Mouse (Mus musculus) left cerebral cortex, postnatal 14 days (tissue): ENCODE results near the gene Gna15. TPM values are rescaled to one million over a fixed set of nuclear protein-coding genes. Genes with fewer than 3 reads are reported as not detected.

ENCODE experiments used
- DNase-seq, 2 experiments: peaks; one replicate each; pipeline ENCODE4 v3.0.0; 2021 to 2022; ENCODE audit warnings: low spot score in 2 of 2, mixed read lengths in 1 of 2
- intact Hi-C: fragments of 180-260 bp; cut with DNase I; formaldehyde crosslinking; loops from one replicate; pipeline ENCODE4 v1.15.1; 2025
- total RNA-seq, 2 experiments: library from RNA; stranded (reverse); gene quantifications; 2 replicates each; pipeline ENCODE4 v1.2.3; 2021

Gna15 gene
- total RNA-seq, 2 experiments from 2014 or later: 2.2 to 3.2 TPM

DNA sequence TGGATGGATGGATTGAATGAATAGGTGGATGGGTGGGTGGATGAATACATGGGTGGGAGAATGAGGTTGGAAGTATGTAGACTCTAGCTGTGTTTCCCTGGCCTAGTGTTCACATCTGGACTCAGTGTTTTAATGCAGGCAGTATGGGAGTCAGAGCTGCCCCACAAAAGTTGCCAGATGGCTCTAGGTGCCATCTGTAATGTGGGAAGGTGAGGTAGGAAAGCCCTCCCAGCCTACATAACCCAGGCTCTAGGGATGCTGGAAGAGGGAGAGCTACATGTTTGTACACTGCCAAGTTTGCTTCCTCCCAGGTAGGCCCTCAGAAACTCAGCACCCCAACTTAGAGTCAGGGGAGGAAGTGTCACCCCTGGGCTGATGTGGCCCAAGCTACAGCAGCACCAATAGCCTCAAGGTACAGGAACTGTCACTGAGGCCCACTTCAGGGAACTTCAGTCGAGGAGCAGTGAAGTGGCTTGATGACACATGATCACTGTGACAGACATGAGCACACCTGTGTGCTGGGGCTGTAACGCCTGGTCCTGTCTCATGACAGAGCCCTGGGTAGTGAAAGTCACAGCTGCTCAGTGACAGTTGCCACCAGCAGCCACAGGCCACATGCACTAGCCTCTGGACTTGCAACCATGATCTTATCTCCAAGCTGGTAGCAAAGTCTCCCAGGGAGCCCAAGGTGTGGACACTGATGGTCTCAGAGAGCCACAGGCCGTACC lies 14.5 kb upstream of the Gna15 start:
- DNase-seq: no peak
- intact Hi-C loops: no loop called here

DNA sequence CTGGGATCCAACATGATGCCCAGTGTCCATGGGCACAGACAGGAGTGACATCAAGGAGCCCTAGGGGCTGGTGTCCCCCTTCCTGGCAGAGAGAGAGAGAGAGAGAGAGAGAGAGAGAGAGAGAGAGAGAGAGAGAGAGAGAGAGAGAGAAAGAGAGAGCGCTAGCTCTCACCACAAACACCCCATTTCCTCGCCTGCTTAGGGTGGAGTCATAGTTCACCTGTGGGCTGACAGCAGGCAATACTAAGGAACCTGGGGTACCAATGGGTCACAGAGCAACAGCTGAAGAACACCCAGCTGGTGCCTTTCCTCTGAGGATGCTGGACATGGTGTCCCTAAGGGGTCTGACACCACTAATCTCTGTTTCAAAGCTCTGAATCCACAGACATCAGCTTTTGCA lies 13.4 kb upstream of the Gna15 start:
- no peak for DNase-seq
- intact Hi-C loops: no loop called here

DNA sequence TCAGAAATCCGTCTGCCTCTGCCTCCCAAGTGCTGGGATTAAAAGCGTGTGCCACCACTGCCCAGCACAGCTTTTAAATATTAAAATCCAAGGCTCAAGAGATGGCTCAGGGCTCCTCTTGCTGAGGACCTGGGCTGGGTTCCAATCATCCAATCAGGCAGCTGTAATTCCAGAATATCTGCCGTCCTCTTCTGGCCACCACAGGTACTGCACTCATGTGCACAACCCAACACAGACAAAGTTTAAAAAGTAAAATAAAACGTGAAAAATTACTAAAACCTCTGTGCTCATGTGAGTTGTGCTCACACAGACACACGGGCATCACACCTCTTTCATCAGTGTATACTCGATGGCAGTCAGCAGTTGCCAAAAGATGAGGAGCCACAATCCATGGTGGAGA lies 12.7 kb upstream of the Gna15 start:
- no peak for DNase-seq
- intact Hi-C loops: no loop called here

DNA sequence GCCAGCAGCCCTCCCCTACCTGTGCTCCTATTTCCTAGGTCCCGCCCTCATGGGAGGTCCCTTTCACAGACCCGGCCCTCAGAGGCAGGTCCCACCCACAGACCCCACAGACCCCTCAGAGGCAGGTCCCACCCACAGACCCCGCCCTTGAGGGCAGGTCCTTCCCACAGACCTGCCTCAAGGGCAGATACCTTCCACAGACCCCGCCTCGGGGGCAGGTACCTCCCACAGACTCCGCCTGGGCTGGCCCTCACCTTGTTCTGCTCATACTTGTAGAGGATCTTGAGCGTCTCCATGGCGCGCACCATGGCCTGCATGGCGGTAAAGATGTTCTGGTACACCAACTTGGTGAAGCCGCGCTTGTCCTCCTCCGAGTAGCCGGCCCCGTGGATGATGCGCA lies 10.8 kb upstream of the Gna15 start:
- DNase-seq: no peak
- intact Hi-C loops: no loop called here

DNA sequence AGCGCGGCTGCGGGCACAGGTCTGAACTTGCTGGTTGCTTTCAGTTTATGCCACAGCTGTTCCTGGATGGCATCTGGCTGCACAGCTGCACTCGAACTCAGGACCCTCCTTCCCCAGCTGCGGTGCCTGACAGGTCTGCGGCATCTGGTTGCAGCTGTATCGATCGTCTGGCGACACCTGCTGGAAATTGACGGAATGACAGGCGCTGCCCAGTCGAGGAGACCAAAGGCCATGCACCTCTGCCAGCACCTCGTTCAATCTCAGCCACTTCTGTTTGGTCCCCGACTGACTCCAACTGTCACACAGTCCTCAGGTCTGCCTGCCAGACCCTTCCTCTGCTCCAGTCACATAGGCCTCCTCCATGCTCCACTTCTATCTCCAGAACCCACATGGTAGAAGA lies 2.8 kb upstream of the Gna15 start:
- intact Hi-C loops: no loop called here

DNA sequence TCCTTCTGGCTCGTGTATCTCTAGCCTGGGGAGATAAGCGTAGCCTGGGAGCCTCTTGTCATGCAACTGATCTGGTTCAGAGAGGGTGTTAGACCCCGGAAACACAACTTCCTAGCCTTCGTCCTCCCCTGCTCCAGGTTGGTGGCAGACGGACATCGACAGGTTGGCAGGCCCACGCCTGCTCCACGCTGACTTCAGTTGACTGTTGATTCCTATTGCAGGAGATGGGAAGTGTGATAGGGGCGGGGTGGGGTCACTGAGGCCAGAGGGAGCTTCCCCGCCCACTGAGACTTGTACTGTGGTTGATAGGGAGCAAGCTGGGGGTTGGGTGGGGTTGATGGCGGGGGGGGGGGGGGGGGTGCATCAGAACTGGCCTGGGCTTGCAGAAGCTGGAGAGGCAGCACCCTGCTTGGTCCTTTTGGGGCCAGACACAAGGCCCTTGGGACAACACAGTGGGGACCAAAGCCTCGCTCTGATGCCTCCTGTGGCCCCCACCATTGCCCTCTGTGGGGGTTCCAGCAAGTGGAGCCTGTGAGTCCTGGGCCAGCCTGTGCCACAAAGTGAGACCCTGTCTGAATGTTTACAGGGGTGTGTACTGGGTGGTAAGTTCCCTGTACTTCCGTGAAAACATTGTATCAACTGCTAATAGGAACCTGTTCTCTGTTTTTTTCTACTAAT lies 1.1 kb upstream of the Gna15 start:
- no peak for DNase-seq
- intact Hi-C loops: no loop called here

More for the DNA sequence above, 2.8 kb upstream of the Gna15 start:
- peak in 1 of 2 experiments; percentile 76 for DNase-seq

DNA sequence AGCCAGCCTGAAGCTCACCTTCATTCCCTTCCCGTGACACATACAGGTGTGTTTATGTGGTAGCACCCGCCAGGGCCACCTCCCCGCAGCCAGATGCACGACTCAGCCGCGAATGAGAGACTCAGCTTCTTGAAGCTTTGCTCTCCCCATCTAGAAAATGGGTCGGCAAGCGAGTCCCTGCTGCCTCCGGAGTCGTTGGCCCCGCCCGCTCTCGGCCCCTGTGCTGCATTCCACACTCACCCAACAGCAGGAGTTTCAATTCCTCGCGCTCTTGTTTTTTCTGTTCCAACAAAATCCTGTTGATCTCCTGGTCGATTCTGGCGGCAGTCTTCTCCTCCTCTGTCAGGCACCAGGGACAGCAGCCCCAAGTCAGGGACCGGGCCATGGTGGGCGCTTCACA lies 455 bp downstream of the Gna15 start:
- DNase-seq: no peak
- intact Hi-C loops: no loop called here

DNA sequence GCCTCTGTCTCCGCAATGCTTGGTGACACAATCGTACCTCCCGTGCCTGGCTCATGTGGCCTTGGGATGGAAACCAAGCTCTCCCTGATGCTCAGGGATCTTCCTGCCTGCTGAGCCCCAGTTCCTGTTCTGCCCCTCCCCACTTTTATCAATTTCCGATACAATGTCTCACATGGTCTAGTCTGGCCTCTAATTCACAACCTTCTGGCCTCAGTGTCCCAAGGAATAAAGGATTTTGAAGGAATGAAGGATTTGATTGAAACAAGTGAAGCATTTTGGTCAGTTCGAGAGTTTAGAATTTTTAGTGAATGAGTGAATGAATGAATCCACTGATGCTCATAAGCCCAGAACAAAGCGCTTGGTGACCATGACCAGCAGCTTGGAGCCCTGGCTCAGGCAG lies 883 bp downstream of the Gna15 start:
- DNase-seq: no peak
- intact Hi-C loops: no loop called here

DNA sequence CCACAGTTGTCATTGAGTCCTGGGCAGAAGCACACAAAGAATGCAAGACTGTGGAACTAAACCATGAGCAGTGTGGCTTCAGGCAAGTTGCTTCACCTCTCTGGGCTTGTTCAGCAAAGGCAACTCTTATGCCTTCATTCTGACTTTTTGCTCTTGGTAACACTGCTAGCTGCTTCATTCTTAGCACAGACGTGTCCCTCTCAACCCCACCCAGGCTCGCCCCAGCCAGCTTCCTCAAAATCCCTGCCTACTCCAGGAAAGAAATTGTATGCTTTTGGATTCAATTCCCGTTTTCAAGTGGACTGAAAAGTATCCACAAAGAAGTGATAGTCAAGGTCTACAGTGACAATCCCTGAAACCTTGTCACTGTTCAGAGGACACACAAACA lies 4.1 kb downstream of the Gna15 start:
- DNase-seq: no peak
- intact Hi-C loops: loop anchor here (5.0 kb wide), 1 partner anchor 82 kb away; the partner anchor contains the start of gene Tle6

DNA sequence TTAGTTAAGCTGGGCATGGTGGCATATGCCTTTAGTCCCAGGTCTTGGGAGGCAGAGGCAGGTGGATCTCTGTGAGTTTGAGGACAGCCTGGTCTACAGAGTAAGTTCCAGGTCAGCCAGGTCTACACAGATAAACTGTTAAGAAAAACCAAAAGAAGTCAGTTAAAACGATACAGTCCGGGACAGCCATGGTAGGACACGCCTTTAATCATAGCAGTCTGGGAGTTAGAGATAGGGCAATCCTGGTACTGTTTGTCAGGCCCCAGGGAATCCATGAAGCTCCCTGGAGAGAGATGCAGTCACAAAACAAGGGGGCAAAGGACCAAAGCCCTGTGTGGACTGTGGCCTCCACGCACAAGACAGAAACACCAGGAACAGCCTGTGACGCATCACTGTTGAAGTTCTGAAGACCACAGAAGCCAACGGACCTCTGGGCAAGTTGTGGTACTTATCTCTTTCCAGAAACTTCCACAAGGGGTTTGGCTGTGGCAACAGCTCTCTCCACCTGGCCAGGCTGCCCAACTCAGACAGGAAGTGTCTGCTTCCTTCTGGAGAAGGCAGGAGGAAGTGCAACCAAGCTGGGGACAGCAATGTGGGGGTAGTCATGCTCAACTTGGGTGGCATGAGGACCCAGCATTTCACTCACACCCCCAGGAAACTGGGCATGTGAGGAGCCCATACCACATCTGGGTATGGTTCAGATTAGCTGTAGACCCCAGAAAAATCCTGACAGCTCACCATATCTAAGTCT lies 4.6 kb downstream of the Gna15 start:
- DNase-seq: no peak
- intact Hi-C loops: loop anchor here (5.0 kb wide), 1 partner anchor 83 kb away; the partner anchor contains the start of gene Tle6

DNA sequence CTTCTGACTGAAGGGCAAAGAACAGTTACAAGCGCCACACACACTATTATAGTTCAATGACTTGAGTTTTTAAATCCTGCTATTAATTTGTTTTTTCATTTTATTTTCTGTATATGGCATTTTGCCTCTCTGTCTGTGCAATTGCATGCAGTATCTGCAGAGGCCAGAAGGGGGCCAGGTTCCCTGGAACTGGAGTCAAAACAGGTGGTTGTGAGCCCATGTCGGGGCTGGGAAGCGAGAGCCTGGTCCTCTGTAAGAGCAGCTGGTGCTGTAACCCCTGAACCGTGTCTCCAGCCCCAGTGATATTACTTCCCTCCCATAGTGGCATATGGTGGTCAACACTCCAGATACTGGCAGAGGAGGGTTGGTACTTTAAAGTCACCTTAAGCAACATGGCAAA lies 5.5 kb downstream of the Gna15 start:
- DNase-seq: peak; percentile 58 to 71
- intact Hi-C loops: loop anchor here (5.0 kb wide), 1 partner anchor 84 kb away; the partner anchor contains the start of gene Tle6

DNA sequence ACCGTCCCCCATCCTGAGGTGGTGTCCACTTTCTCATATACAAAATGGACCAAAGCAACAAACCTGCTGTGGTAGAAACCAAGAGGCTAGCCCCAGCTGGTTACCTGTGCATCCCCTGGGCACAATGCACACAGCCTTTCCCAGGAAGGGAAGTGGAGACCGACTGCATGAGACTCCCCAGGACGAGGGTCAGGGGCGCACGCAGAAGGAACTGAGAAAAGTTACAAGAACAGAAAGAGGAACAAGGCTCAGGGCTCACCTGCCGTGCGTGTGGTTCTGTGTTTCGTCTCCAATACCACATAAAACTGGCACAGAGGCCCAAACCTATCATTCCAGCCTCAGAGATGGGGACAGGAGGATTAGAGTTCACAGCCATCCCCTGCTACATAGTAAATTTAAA lies 6.8 kb downstream of the Gna15 start:
- intact Hi-C loops: loop anchor here (5.0 kb wide), 1 partner anchor 85 kb away; the partner anchor contains the start of gene Tle6
- DNase-seq: no peak

DNA sequence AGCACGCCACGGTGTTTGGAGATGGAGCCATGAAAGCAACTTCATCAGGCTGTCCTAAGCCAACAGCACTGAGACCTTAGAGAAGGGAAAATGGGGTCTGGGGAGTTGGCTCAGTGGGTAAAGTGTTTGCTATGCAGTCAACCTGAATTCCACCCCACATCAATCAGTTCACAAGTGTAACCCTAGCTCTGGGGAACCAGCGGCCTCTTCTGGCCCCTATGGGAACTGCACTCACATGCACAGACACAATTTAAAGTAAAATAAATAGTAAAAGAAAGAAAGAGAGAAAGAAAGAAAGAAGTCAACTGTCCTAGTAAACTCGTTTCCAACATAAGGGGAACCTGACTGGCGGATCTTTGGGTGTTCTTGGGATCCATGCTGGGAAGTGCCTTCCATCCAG lies 10.2 kb downstream of the Gna15 start:
- intact Hi-C loops: no loop called here
- DNase-seq: no peak

DNA sequence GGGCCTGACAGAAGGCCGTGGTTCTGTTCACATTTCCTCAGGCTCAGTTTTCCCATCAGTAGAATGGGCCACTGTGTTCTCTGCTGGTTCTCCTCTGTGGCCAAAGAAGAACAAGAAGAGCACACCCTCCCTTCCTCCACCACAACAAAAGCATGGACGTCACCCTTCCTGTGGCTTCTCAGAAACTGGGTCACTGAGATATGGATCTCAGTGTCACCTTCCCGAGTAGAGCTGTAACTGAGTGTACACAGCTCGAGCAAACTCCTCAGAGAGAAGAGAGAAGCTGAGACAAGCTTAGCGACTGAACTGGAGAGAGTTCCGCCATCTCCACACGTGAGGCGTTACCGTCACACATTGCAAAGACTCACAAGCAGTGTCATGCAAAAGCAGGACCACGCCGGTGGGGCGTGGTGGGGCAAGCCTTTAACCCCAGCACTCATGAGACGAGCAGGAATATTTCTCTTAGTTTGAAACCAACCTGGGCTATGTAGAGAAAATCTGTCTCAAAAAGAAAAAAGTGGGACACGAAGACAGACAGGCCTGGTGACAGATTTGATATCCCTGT lies 13.7 kb downstream of the Gna15 start:
- intact Hi-C loops: no loop called here

DNA sequence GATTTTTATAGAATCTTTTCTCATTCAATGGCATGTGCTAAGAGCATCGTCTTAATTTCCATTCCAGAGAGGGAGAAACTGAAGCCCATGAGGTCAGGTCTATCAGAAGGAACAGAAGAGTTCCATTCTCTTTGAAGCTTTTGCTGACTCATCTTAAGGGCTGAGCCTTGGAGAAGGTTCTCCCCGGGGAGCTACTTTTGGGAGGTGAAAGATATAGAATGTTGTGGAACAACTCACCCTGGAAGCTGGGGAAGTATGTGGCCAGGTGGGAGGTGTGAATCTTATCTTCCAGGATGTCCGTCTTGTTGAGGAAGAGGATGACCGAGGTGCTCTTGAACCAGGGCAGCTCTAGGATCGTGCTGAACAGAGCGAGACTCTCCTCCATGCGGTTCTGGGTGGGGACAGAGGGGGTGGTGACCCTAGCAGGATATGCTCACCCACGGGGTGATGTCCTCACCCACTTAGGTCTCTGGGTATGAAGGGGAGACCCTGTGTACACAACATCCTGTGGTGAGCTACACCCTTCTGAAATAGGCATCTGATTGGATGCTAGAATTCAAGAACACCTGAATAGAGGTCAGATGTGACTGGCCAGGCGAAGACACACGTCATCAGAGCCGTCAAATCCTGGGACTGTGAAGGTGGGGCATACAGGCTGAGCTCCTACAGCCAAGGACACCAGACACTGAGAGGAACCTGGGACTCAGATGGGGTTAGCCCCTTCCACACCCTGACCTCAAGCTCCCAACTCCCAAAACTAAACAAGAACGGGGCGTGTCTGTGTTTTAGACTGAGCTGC lies 16.1 kb downstream of the Gna15 start:
- DNase-seq: no peak
- intact Hi-C loops: loop anchor here (10.0 kb wide), 2 partner anchors 47 to 667 kb away; partner anchors contain the start of gene Aes

More for the DNA sequence above, 13.7 kb downstream of the Gna15 start:
- no peak for DNase-seq

DNA sequence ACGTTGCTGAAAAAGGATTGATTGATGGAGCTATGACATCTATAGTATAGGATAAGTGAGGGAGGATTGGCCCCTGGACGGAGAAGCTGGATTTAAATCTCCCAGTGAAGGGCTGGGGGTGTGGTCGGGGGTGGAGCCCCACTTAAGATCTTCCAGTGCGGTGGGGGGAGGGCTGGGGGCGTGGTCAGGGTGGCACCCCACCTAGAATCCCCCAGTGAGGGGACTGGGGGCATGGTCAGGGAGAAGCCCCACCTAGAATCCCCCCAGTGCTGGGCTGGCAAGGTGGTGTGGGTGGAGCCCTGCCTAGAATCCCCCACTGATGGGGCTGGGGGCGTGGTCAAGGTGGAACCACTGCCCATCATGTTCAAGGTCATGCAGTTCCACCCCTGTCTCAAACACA lies 16.9 kb downstream of the Gna15 start:
- intact Hi-C loops: loop anchor here (10.0 kb wide), 2 partner anchors 48 to 668 kb away; partner anchors contain the start of gene Aes
- no peak for DNase-seq

DNA sequence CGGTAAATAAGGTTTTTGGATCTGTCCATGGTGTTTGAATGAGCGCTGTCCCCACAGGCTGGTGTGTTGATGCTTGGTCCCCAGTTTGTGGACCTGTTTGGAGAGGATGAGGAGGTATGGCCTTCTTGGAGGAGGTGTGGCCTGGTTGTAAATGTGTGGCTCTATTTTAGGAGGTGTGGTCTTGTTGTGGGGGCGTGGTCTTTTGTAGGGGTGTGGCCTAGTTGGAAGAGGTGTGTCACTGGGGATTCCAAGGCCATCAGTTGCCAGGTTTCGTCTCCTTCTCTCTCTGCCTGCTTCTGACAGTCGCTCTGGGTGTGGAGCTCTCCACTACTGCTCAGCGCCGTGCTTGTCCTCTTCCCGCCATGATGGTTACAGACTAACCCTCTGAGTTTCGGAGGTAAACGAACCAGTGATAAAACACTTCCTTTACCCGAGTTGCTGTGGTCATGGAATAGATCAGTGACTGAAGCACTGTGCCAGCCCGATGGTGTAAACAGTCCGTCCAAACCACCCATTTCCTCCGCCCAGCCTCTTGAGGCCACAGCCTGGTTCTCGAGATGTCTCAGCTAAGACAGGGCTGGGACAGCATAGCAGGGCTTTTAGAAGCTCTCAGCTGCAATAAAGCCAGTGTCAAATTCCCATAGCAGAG lies 18.9 kb downstream of the Gna15 start:
- no peak for DNase-seq
- intact Hi-C loops: loop anchor here (10.0 kb wide), 2 partner anchors 50 to 670 kb away; partner anchors contain the start of gene Aes

DNA sequence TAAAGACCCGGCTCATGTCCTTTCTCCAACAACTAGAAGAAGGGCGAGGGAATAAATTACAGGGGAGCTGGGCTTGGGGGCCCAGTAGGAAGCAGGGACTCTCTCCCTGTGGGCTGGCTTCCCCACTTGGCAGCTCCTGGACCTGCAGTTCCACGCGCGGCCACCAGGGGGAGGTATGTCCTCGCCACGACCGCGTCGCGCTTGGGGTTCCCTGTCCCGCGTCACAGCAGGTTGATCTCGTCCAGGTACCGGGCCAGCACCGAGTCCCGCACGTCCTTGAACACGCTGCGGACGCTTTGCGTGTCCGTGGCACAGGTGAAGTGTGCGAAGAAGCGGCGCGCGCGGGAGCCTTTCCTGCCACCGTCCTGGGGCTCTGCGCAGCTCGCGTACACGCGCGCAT lies 21.4 kb downstream of the Gna15 start:
- intact Hi-C loops: loop anchor here (5.0 to 10.0 kb wide), 3 partner anchors 52 to 672 kb away; partner anchors contain the start of genes Aes and Tle6
- peak; percentile 84 to 93 for DNase-seq
